In the genomic region with DNA sequence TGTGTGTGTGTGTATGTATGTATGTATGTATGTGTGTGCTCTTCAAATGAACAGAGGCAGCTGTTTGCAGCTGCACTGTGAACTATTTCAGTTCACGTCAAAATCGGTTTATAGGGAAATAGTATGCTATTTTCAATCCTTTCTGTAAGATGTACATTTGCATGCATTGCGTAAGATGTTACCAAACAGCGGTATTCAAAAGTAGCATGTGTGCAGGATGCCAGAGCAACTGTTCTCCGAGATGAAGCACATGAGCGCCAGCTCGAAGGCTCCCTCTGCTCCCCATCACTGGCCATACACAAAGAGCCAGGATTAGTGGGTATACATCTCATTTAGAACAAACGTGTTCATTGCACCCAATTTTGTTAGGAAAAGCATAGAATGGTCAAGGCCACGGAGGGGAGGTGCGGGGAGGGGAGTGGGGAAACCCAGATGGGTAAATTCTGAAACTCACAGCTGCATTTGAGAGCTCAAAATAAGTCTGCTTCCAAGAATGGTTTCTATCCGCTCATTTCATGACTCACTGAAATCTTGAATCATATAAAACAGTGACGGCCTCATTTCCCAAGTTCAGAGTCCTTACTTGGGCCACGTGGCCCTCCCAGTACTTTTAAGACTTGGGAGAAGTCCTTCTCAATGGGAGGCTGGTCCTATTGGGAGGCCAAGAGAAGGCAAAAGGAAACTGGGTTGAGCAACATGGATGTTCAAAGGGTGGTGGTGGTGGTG, we compare ENCODE assay signal across 1 mouse cellular context.
TF ChIP-seq lines count a peak whose summit lies in the region.

No protein-coding gene starts in this region.

TF ChIP-seq in CH12.LX, 34 proteins besides CTCF, POLR2A, EP300 and RAD21 (continued from another document):
- TF ChIP-seq IRF4 (IDR thresholded peaks at IDR 0.05; ENCODE audit: low read depth, low read length) (peak; percentile 77), MXI1 (IDR thresholded peaks at IDR 0.05; ENCODE audit: low read depth, low read length) (peak; percentile 33; the same call in 1 of the 2 replicates), NELFE (IDR thresholded peaks at IDR 0.05; ENCODE audit: low read depth, low read length) (peak; percentile 35; the same call in 1 of the 2 replicates), CHD1 (IDR thresholded peaks at IDR 0.05; ENCODE audit: low read depth, low read length) (no peak), BHLHE40 (IDR thresholded peaks at IDR 0.05; ENCODE audit: low read depth, low read length) (peak; percentile 86), MAZ (IDR thresholded peaks at IDR 0.05; ENCODE audit: low read depth, low read length) (peak; percentile 63; the same call in 1 of the 2 replicates), JUN (IDR thresholded peaks at IDR 0.05; ENCODE audit: insufficient read depth, low read depth, low read length) (peak; percentile 66), ZKSCAN1 (IDR thresholded peaks at IDR 0.05; ENCODE audit: borderline replicate concordance, low read depth, low read length) (no peak), RCOR1 (conservative IDR thresholded peaks at IDR 0.05; ENCODE audit: low read depth, low read length) (peak; percentile 83)
